Mouse (Mus musculus): ENCODE results near the gene Nxph2.
"Not testable (repeated sequence)": the region's sequence is repeated elsewhere in the genome, so short reads cannot be mapped to it uniquely, and the experiment has no call there.

Nxph2 gene

DNA sequence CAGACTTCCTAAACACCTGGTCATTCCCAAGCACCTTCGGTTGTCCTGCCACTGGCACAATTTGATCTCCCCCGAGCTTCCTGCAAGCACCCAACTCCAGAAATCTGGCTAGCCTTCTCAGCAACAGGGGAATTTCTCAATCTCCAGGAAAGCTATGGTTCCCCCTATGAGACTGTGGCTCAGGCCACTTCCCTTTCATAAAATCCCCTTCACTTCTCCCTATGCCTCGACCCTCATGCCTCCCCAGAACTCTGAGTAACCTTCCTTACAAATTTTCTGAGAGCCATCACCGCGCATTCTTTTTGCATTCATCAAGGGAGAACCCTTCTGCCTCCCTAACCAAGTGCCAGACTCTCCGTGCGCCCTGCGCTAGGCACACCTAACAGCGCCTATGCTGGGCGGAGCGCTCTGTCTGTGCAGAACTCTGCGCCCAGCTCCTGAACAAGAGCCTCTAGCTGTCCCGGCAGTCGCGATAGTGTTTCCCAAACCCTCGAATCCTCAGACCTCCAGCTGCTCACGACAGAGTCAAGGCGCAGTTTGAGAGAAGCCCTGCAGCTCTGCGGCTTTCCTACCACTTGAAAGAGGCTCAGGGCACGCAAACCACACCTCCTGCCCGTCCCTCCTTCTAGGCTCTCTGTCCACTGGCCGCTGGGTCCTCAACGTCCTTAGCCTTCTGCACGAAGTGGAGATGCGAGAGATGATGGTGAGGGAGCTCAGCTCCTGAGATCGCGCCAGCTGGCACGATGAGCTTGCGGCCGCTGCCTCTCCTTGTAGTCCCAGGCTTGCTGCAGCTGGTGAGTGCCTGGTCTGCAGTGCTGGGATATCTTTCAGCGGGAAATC lies at the start of gene Nxph2:
Gene Nxph2, plus strand, starts transcription at position 501 of the 840 bp plus-strand sequence.
- no peak for DNase-seq (ENCODE audit: low read depth)

DNA sequence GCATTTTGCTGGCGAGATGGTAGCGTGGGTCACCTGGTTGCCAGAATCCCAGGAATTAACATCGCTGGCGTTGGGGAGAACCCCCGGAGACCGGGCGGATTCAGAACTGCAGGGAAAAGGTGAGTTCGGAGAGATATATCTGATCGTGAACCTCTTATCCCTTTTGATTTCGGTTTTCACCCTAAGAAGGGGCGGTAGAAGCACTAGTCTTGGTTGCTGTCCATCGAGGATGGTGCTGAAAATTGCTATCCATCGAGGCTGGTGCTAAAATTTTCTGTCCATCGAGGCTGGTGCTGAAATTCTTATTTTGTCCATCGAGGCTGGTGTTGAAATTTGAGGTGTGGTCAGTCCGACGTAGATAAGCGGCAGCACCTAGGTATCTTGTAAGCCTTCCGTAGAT lies 30.1 kb upstream of the Nxph2 start:
- DNase-seq (ENCODE audit: low read depth) = not testable (repeated sequence)

DNA sequence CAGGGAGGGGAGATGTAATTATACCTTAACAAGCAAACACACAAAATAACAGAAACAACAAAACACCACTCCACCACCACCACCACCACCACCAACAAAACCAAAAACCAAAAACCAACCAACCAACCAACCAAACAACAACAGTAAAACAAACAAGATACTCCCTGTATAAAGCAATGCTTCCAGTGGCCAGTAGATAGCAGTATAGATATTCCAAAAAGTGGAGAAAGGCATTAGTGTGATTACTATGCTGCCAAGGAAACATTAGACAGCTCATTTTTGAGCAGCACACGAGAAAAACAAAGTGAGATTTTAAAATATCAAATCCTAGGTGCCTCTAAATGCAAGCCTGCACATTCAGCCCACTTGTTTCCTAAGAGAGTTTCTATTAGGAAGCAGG lies 6.2 kb upstream of the Nxph2 start:
- no peak for DNase-seq (ENCODE audit: low read depth)
